Mouse (Mus musculus): ENCODE data around the gene Map2k7.

DNA sequence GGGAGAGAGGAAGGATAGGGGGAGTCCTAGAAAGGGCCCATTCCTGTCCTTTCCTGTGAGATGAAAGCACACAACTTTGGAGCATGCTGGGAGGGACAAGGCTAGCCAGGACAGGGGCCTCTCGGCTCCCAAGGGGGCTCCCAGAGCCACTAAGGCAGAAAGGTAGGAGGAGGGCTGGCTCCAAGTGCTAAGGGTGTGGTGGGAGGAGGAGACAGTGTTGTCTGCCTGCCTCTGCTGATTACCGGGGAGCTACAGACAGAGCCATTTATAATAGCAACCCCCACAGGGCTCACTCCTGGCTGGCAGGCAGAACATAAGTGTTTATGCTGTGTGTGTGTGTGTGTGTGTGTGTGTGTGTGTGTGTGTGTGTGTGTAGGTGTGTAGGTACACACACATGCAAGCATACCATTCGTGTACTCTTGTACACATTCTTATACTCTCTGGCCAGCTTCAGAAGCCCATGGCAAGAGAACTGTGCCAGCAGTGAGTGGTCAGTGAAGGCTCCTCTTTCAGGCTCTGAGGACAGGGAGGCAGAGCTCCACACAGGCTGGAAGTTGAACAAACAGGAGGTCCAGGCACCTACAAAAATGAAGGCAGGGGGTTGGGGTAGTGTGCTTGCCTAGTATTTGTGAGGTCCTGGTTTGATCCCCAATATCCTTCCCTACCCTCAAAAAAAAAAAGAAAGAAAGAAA, 49.4 kb upstream of the Map2k7 start:
- no peak for TF ChIP-seq POLR2A (IDR thresholded peaks at IDR 0.05; ENCODE audit: low read depth, low read length)
- TF ChIP-seq CTCF (IDR thresholded peaks at IDR 0.05; ENCODE audit: borderline replicate concordance, insufficient read depth, low read length): no peak

All from embryonic fibroblast, embryonic 13.5 days (primary cell).